Mouse (Mus musculus): ENCODE measurements around the gene Arhgef28. TPM values are rescaled to one million over a fixed set of nuclear protein-coding genes. Genes with fewer than 3 reads are reported as not detected.

Gene Arhgef28
- polyA plus RNA-seq, 1 experiment from 2014 or later = 10.7 TPM

DNA sequence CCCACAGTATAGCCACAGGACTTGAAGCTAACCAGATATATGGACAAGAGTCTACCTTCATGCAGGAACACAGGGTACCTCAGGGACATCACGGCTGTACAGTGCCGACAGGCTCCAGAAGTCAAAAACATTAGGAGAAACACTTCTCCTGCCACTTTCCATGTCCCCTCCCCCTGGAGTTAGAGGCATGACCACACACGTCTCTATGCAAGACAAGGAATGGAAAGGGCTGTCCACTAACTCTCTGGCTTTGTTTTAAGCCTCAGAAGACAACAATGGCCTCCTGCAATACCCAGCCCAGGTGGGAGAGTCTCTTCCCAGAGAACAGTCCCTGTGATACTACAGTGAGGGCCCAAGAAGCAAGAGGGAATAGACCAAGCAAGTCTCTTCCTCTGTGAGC lies 191.3 kb downstream of the Arhgef28 start:
- Histone ChIP-seq H3K27ac (no peak overlapping the region), H3K4me1 (replicated peaks) (peaks cover 11% of the 10 kb centered on the region), H3K27me3 (0 out of 2 replicates have a peak, but pooled peaks cover 7% of the 10 kb centered on the region), H3K36me3 (no peaks in the 10 kb centered on the region), H3K4me3 (no peak overlapping the region), H3K9ac (no peak overlapping the region), H3K4me2 (no peak overlapping the region), H3K9me3 (replicated peaks) (no peaks in the 10 kb centered on the region)
- no peak for ATAC-seq (replicated peaks; ENCODE audit: insufficient number of reproducible peaks, insufficient read depth, low FRiP score, low read depth)
- 61% methylated on average over 3 of the region's 3 CpGs for WGBS

DNA sequence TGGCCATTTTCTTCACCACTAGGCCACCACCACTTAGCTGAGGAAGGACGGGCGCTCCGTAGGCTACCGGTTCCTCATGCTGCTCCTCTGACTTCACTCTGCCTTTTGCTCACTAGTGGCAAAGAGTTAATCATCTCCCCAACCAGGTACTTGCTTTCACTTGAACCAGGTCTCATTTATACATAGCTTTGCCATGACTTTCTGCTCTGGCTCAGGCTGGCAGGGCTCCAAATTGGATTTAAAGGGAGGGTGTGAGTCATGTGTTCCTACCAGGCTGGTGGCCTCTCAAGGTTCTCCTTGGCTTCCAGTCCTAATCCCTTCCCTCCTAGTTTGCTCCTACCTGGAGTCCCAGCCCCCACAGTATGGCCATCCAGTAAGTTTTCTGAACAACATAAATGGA lies 192.5 kb downstream of the Arhgef28 start:
- ATAC-seq (replicated peaks; ENCODE audit: insufficient number of reproducible peaks, insufficient read depth, low FRiP score, low read depth) = no peak
- no peak overlapping the region for H3K4me3 ChIP-seq
- 0 out of 2 replicates have a peak, but pooled peaks cover 7% of the 10 kb centered on the region for H3K27me3 ChIP-seq
- no peak overlapping the region for H3K9ac ChIP-seq
- WGBS = 81% methylated on average over 4 of the region's 4 CpGs
- H3K4me2 ChIP-seq = no peak overlapping the region
- H3K36me3 ChIP-seq = no peaks in the 10 kb centered on the region
- peaks cover 11% of the 10 kb centered on the region for H3K4me1 ChIP-seq (replicated peaks)
- no peaks in the 10 kb centered on the region for H3K9me3 ChIP-seq (replicated peaks)
- H3K27ac ChIP-seq = no peak overlapping the region

DNA sequence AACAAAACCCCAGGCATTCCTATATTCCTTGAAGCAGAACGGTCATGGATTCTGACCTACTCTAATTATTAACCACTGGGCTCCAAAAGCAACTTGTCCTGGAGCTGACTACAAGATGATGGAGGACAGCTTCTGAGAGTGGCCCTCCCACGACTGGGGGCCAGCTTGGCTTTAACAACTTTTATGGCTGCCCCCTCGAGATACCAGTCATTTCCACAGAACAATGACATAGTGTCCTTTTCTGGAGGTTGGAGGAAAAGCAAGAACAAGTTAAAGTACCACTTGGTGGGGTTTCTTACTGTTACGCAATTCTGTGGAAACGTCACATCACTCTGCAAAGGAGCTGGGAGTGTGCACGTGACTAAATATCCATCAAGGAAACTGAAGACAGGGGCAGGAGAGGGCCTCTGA lies 194.3 kb downstream of the Arhgef28 start:
- H3K4me1 ChIP-seq (replicated peaks) = peaks cover 13% of the 10 kb centered on the region
- H3K27me3 ChIP-seq = 0 out of 2 replicates have a peak, but pooled peaks cover 7% of the 10 kb centered on the region
- no peak overlapping the region for H3K27ac ChIP-seq
- 56% methylated on average over 6 of the region's 6 CpGs for WGBS
- no peaks in the 10 kb centered on the region for H3K36me3 ChIP-seq
- H3K9me3 ChIP-seq (replicated peaks) = no peaks in the 10 kb centered on the region
- no peak overlapping the region for H3K4me2 ChIP-seq
- no peak for ATAC-seq (replicated peaks; ENCODE audit: insufficient number of reproducible peaks, insufficient read depth, low FRiP score, low read depth)
- no peak overlapping the region for H3K9ac ChIP-seq
- H3K4me3 ChIP-seq = no peak overlapping the region

DNA sequence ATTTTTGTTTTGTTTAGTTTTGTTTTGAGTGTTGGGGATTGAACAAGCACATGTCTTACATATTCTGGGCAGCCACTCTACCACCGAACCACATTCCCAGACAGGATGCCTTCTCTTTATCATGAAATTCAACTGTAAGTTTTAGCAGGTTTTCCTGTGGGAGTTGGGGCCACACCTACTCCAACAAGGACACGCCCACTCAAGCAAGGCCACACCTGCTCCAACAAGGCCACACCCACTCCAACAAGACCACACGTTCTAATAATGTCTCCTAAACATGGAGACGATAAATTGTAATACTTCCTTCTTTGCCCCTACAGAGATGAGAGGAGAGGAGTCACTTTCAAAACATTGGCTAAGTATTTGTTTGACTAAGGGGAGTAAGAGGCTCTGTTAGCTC lies 197.2 kb downstream of the Arhgef28 start:
- H3K4me2 ChIP-seq = no peak overlapping the region
- no peak overlapping the region for H3K27ac ChIP-seq
- 61% methylated on average over 4 of the region's 4 CpGs for WGBS
- no peaks in the 10 kb centered on the region for H3K36me3 ChIP-seq
- no peaks in the 10 kb centered on the region for H3K27me3 ChIP-seq
- 0 out of 2 replicates have a peak, but pooled peaks cover 7% of the 10 kb centered on the region for H3K4me1 ChIP-seq (replicated peaks)
- ATAC-seq (replicated peaks; ENCODE audit: insufficient number of reproducible peaks, insufficient read depth, low FRiP score, low read depth) = no peak
- no peak overlapping the region for H3K4me3 ChIP-seq
- H3K9ac ChIP-seq = no peak overlapping the region
- H3K9me3 ChIP-seq (replicated peaks) = no peaks in the 10 kb centered on the region

DNA sequence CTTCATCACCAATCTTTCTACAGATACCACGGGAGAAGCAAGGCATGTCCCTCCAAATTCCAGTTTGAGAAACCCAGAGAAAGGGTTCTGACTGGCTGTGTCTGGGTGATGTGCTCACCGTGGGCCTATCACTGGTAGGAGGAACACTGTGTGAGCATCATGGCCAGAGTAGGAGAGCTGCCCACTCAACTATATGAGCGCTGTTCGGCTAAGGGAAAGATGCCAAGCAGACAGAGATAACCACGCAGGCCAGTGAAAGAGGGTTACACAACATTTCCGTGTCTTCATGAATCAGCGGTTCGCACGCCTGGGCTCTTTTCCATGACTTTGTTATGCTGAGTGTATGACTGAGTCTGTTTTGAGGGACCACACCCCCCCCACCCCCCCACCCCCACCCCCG lies 197.7 kb downstream of the Arhgef28 start:
- no peaks in the 10 kb centered on the region for H3K9me3 ChIP-seq (replicated peaks)
- 0 out of 2 replicates have a peak, but pooled peaks cover 3% of the 10 kb centered on the region for H3K4me1 ChIP-seq (replicated peaks)
- ATAC-seq (replicated peaks; ENCODE audit: insufficient number of reproducible peaks, insufficient read depth, low FRiP score, low read depth) = peak; percentile 58; the same call in 1 of the 2 replicates
- H3K27me3 ChIP-seq = no peaks in the 10 kb centered on the region
- no peak overlapping the region for H3K9ac ChIP-seq
- H3K4me2 ChIP-seq = no peak overlapping the region
- H3K36me3 ChIP-seq = no peaks in the 10 kb centered on the region
- H3K27ac ChIP-seq = no peak overlapping the region
- H3K4me3 ChIP-seq = no peak overlapping the region
- WGBS = 54% methylated on average over 10 of the region's 10 CpGs

DNA sequence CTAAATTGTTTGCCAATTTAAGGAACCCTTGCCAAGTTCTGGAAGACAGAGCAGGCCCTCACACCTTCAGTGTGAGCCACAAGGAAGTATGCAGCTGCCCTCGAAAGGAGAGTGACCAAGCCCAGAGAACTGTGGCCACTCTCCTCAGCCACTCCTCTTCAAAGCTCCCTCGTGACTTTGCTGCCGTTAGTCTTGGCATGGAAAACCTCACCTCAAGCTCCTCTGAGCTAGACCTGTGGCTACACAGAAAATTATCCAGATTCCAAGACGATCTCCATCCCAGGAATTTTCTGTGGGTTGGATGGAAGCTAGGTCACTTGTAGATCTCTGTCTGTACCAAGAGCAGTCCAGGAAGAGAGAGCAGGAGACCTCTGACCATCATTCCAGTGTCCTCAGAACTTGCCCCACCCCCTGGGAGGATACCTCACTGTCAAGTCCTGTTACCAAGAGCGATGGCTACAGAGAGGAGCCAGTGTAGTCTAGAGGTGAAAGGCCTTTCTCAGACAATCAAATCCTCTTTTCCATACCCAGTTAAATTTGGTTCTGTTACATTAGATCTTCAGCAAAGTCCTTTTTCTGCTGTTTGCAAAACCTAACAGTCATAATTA lies 200.5 kb downstream of the Arhgef28 start:
- H3K9ac ChIP-seq = no peak overlapping the region
- H3K9me3 ChIP-seq (replicated peaks) = no peaks in the 10 kb centered on the region
- H3K4me2 ChIP-seq = no peak overlapping the region
- peaks cover 9% of the 10 kb centered on the region for H3K4me1 ChIP-seq (replicated peaks)
- WGBS = 63% methylated on average over 5 of the region's 5 CpGs
- ATAC-seq (replicated peaks; ENCODE audit: insufficient number of reproducible peaks, insufficient read depth, low FRiP score, low read depth) = no peak
- no peak overlapping the region for H3K27ac ChIP-seq
- no peaks in the 10 kb centered on the region for H3K36me3 ChIP-seq
- no peak overlapping the region for H3K4me3 ChIP-seq
- no peaks in the 10 kb centered on the region for H3K27me3 ChIP-seq

DNA sequence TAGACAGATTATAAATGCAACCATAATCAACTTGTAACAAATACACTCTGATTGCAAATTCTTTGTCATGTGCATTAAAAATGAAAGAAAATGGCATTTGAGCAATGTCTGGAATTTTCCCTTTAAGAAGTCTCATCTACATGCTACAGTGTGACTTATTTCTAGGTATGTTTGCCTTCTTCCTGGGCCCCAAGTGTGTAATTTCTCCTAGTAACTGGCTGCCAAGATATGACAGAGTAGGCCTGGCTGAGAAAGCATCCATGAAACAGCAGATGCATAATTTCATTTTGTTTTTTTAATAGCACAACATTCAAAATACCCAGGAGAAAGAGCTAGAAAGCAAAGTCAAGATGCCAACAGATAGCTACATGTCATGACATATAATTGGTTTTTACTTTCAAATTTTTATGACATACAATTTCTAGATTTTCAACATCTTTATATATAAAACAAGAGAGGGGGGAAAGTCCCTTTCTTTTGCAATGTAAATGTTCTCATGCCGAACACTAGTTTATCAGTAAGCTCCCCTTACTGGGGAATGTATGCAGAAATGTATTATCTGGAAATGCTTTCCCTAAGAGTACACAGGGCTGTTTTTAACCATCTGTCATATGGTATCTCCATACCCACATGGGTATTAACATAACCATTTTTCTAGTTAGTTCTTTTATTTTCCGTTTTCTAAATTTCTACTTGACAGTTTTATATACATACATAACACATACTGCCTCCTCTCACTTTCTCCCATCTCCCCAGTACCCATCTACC lies 201.4 kb downstream of the Arhgef28 start:
- H3K27ac ChIP-seq = no peak overlapping the region
- H3K36me3 ChIP-seq = no peaks in the 10 kb centered on the region
- H3K4me2 ChIP-seq = no peak overlapping the region
- 54% methylated on average over 2 of the region's 2 CpGs for WGBS
- ATAC-seq (replicated peaks; ENCODE audit: insufficient number of reproducible peaks, insufficient read depth, low FRiP score, low read depth) = no peak
- H3K4me1 ChIP-seq (replicated peaks) = peaks cover 9% of the 10 kb centered on the region
- H3K4me3 ChIP-seq = no peak overlapping the region
- H3K9me3 ChIP-seq (replicated peaks) = no peaks in the 10 kb centered on the region
- no peaks in the 10 kb centered on the region for H3K27me3 ChIP-seq
- H3K9ac ChIP-seq = no peak overlapping the region

DNA sequence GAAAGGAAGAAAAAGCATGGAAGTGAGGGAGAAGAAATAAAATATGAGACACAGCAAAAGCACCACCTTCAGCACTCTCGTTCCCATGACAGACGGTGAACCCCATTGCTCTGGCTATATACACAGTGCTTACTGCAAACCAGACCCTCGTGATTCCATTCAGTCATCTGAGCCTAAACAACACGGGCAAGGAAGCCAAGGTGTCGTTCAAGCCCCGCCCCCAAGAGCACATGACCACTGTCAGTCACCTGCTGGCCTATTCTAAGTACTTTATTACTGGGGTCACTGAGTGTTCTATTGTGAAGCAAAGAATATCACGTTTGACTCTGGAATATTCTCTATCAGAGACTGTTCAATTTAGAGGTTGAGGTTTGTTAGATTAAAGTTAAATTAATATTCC lies 202.5 kb downstream of the Arhgef28 start:
- no peaks in the 10 kb centered on the region for H3K27me3 ChIP-seq
- no peaks in the 10 kb centered on the region for H3K36me3 ChIP-seq
- H3K4me1 ChIP-seq (replicated peaks) = peaks cover 9% of the 10 kb centered on the region
- no peak for ATAC-seq (replicated peaks; ENCODE audit: insufficient number of reproducible peaks, insufficient read depth, low FRiP score, low read depth)
- H3K9ac ChIP-seq = no peak overlapping the region
- 49% methylated on average over 7 of the region's 7 CpGs for WGBS
- H3K4me2 ChIP-seq = no peak overlapping the region
- no peak overlapping the region for H3K4me3 ChIP-seq
- H3K27ac ChIP-seq = no peak overlapping the region
- no peaks in the 10 kb centered on the region for H3K9me3 ChIP-seq (replicated peaks)

DNA sequence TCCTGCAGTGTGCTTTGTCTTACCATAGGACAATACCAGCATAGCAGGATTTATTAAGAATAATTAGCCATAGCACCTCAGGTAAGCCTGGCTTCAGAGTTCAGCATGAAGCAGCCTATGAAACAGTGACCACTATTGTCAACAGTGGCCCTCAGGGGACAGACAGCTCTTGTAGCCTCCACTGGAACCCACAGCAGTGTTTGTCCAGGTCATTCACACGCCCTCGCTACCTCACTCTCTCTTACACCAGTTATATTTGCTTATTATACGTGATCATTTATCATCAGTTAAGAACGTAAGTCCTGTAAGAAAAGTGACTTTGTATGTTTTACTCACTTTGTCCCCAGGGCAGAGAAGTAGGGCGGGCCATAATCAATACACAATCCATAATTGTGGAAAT lies 203.6 kb downstream of the Arhgef28 start:
- no peak overlapping the region for H3K4me2 ChIP-seq
- 83% methylated on average over 5 of the region's 5 CpGs for WGBS
- no peaks in the 10 kb centered on the region for H3K9me3 ChIP-seq (replicated peaks)
- H3K36me3 ChIP-seq = no peaks in the 10 kb centered on the region
- no peak overlapping the region for H3K4me3 ChIP-seq
- no peak overlapping the region for H3K27ac ChIP-seq
- no peak for ATAC-seq (replicated peaks; ENCODE audit: insufficient number of reproducible peaks, insufficient read depth, low FRiP score, low read depth)
- no peak overlapping the region for H3K9ac ChIP-seq
- no peaks in the 10 kb centered on the region for H3K27me3 ChIP-seq
- peaks cover 7% of the 10 kb centered on the region for H3K4me1 ChIP-seq (replicated peaks)

DNA sequence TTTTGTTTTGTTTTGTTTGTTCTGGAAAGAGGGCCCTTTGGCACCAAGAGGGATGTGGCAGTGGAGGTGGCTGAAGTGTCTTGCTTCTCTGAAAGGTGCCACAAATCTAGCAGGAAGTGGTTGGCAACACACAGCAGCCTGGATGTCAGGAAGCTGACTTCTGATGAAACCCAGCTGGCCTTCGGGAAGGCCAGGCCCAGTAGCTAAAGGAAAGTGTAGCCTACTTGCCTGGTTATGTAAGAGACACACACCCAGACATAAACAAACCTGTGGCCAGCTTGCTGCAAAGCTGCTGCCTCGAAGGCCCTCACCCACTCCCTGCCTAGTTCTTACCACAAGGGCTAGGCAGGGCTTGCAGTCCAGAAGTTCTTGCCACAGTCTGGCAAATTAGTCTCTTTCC lies 204.1 kb downstream of the Arhgef28 start:
- no peak overlapping the region for H3K4me2 ChIP-seq
- H3K4me1 ChIP-seq (replicated peaks) = peaks cover 7% of the 10 kb centered on the region
- H3K36me3 ChIP-seq = no peaks in the 10 kb centered on the region
- no peak overlapping the region for H3K4me3 ChIP-seq
- no peaks in the 10 kb centered on the region for H3K27me3 ChIP-seq
- 21% methylated on average over 2 of the region's 2 CpGs for WGBS
- ATAC-seq (replicated peaks; ENCODE audit: insufficient number of reproducible peaks, insufficient read depth, low FRiP score, low read depth) = peak; percentile 27; the same call in 1 of the 2 replicates
- no peak overlapping the region for H3K9ac ChIP-seq
- no peaks in the 10 kb centered on the region for H3K9me3 ChIP-seq (replicated peaks)
- H3K27ac ChIP-seq = no peak overlapping the region

DNA sequence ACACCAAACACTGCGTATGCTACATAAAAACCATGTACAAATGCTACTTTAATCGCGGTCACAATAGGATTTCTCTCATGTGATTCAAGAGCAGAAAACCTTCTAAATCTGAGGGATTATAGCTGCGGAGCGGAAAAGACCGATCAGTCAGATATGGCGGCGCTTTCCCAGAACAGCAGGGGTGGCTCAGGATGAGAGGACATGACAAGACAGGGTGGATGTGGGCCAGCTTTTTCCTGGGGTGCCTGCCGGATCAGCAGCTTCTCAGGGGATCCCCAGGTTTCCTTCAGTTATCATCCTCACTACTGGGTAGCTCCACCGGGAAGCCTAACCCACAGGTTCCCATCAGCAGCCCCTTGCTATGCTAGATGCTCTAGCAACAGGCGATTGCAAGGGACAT lies 204.5 kb downstream of the Arhgef28 start:
- WGBS = 68% methylated on average over 11 of the region's 11 CpGs
- ATAC-seq (replicated peaks; ENCODE audit: insufficient number of reproducible peaks, insufficient read depth, low FRiP score, low read depth) = no peak
- no peak overlapping the region for H3K9ac ChIP-seq

DNA sequence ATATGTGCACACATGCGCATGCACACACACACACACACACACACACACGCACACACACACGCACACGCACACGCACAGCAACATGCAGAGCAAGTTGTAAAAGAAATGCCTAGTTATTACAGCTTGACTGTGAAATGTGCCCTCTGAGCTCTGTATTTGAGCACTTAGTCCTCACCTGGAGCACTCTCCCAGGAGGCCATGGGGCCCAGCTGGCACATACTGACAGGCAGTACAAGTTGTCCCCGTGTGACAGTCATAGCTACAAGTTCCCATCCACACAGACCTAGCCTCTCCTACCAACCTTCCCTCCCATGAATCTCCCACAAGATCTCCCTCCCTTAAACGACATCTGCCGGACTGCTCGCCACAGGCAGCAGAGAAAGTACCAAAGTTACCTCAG lies 205.4 kb downstream of the Arhgef28 start:
- 82% methylated on average over 9 of the region's 9 CpGs for WGBS
- no peak for ATAC-seq (replicated peaks; ENCODE audit: insufficient number of reproducible peaks, insufficient read depth, low FRiP score, low read depth)
- H3K9me3 ChIP-seq (replicated peaks) = no peaks in the 10 kb centered on the region
- no peak overlapping the region for H3K27ac ChIP-seq
- H3K4me3 ChIP-seq = no peak overlapping the region
- H3K4me2 ChIP-seq = no peak overlapping the region
- H3K4me1 ChIP-seq (replicated peaks) = peaks cover 7% of the 10 kb centered on the region
- no peak overlapping the region for H3K9ac ChIP-seq
- no peaks in the 10 kb centered on the region for H3K27me3 ChIP-seq
- H3K36me3 ChIP-seq = no peaks in the 10 kb centered on the region

More for the DNA sequence above, 204.5 kb downstream of the Arhgef28 start:
- no peaks in the 10 kb centered on the region for H3K27me3 ChIP-seq
- no peaks in the 10 kb centered on the region for H3K9me3 ChIP-seq (replicated peaks)
- no peak overlapping the region for H3K27ac ChIP-seq
- H3K4me3 ChIP-seq = no peak overlapping the region
- H3K36me3 ChIP-seq = no peaks in the 10 kb centered on the region
- H3K4me1 ChIP-seq (replicated peaks) = peaks cover 7% of the 10 kb centered on the region
- no peak overlapping the region for H3K4me2 ChIP-seq
